Mouse (Mus musculus): Measurements from ENCODE around the gene Adamtsl3.
"Not testable (repeated sequence)": the region's sequence is repeated elsewhere in the genome, so short reads cannot be mapped to it uniquely, and the experiment has no call there.

Gene Adamtsl3

DNA sequence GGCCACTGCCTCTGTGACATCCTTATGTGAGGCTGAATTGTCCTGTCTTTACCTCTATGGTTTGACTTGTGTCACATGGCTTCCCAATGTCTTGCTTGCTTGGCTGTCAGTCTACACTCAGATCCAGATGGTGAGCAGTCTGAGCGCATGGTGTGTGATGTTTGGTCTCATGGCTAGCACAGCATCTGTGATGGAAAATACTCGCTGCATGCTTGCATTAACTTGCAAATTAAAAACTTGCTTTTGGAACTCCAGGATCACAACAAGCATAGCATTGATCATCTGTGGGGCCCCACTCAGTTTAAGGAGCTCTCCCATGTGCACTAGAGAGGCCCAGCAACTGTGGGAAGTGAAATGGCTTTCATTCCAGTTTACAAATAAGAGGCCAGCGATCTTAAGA lies 29.1 kb downstream of the Adamtsl3 start:
- no peak for DNase-seq

DNA sequence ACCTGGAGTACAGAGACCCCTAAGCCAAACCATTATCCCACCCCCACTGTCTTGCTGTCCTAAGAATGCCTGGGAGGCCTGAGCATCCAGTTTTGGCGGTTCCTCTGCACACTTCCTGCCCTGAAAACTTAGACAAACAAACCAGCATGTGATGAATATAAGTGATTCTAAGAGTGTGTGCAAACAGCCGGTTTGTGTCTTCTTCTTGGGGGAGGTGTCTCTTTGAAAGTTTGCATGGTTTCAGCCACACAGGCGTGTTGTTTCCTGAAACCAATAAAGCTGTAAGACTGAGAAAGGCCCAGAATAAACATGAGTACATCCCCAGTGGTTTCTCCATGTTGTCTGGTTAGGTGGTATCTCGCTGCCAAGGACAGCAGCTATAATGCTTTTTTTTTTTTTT lies 30.6 kb downstream of the Adamtsl3 start:
- no peak for DNase-seq

GRCm38 (mm10) chr7:82366471-82366870 lies 31.0 kb downstream of the Adamtsl3 start:
- DNase-seq, result no peak

DNA sequence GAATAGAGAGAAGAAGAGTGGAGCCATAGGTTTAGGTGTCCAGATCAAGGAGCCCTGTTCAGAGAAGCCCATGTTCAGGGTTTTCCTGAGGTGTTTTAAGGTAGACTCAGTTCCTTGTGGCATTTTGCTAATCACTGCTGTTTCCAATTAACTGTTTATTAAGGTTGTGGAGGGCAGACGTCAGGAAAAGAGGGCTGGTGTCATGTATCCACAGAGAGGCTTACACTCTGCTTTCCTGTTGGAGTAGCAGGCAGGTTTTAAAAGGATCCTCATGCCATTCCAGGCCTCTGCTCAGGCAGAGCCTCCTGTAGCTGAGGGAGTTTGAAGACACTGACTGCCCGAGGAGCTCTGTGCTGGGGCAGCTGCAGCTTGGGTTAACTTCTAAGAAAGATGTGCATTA lies 32.6 kb downstream of the Adamtsl3 start:
- DNase-seq, result no peak

GRCm38 (mm10) chr7:82370132-82370531 lies 34.6 kb downstream of the Adamtsl3 start:
- no peak for DNase-seq

GRCm38 (mm10) chr7:82371411-82371810 lies 35.9 kb downstream of the Adamtsl3 start:
- DNase-seq, result no peak

- no peak for DNase-seq
Observed at GRCm38 (mm10) chr7:82378311-82378710, 42.8 kb downstream of the Adamtsl3 start.

DNA sequence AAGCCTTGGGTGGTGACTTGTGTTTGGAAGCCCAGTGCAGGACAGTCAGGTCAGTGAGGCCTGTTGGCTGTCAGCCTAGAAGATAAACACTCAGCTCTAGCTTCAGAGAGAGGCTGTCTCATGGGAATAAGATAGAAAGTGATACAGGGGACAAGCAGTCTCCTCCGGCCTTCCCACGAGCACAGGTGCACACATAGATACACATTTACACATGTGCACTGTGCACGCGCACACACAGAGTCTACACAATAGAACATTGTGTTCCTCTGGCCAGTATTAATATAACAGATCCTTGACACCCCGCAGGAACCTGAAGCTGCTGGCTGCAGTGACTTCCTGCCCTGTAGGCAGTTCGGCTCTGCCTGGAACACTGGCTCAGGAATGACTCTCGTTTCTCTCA lies 44.3 kb downstream of the Adamtsl3 start:
- DNase-seq, result no peak

- DNase-seq, result no peak
Observed at GRCm38 (mm10) chr7:82382843-82383535, 47.5 kb downstream of the Adamtsl3 start.

DNA sequence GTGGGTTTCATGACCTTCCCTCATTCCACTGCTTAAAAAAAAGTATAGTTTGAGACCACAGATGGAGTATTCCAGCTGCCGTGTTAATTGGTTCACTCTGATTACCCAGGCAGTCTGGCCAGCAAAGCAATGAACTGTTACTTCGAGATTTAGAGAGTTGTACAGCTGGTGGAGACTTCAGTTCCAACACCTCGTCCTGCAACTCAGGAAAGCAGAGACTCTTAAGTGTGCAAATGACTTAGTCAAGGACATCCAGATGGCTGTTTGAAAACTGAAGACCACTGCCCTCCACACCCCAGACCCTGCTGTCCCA lies 48.0 kb downstream of the Adamtsl3 start:
- no peak for DNase-seq

- DNase-seq, result no peak
Observed at GRCm38 (mm10) chr7:82387121-82387520, 51.6 kb downstream of the Adamtsl3 start.

DNA sequence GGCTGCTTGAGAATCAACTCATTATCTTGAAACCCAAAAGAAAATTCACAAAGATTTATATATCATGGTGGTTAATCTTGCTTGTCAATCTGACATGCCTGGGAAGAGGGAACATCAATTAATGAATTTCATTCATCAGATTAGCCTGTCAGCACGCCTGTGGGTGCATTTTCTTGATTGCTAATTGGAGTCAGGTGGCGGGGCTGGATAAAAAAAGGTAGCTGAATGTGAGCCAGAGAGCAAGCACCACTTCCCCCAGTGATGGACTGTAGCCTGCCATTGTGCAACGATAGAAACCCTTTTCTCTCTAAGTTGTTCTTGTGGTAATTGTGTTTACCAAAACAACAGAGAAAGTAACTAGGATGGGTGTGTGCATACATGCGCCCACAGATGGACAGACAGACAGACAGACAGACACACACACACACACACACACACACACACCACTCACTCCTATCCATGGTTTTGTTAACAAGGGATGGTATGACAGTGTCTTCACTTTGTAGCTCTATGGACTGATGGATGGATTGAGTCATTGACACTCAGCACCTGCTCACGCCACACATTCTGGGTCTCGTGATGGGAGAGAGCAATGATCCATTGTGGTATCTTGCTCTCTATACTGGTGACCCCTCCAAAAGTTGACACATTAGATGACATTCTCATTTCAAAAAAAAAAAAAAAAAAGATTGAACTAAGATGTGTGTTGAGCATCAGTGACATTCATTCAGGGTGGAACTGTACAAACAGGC lies 59.1 kb downstream of the Adamtsl3 start:
- no peak for DNase-seq

- no peak for DNase-seq
Observed at GRCm38 (mm10) chr7:82395239-82395638, 59.7 kb downstream of the Adamtsl3 start.

DNA sequence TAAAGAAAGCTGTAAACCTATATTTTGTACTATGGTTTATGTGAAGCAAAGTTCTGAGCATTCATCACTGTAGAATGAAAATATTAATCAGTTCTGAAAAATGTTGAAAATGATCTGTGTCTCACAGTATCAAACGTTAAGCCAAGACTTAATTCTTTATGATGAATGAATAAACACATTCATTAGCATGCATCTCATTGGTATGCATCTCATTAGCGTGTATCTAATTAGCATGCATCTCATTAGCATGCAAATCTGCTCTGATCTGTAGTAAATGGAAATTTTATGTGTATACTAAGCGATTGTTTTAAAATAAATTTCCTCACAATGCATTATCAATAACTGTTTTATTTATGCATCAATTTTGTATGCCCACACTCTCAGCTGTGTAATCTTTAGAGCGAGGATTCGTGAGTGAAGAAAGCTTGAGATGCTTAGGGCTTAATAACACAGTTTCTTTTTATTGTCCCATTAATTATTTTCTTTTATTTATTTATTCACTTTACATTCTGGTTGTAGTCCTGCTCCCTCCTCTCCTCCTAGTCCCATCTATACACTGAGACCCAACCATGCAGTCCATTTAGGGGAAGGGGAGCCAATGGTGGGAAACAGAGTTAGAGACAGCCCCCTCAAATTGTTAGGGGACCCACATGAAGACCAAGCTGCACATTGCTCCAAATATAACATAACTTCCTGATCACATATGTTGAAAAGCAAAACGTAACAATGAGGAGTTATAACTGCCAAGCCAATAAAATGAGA lies 60.4 kb downstream of the Adamtsl3 start:
- no peak for DNase-seq

DNA sequence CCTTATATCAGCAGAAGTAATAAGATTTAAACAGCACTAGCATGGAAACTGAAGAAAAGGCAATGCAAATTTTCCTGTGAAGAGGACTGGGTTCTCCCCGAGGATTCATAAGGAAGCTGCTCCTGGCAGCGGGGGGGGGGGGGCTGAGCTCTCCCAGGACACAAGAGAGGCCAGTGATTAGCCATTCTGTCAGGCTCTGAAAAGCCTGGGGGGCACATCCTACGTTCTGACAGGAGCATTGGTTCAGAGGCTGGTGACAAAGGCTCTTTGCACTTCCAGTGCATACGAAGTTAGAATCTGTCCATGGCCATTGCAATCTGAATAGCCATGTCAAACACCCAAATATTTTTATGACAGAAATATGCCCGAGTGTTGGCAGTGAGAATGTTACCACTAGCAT lies 61.4 kb downstream of the Adamtsl3 start:
- no peak for DNase-seq

DNA sequence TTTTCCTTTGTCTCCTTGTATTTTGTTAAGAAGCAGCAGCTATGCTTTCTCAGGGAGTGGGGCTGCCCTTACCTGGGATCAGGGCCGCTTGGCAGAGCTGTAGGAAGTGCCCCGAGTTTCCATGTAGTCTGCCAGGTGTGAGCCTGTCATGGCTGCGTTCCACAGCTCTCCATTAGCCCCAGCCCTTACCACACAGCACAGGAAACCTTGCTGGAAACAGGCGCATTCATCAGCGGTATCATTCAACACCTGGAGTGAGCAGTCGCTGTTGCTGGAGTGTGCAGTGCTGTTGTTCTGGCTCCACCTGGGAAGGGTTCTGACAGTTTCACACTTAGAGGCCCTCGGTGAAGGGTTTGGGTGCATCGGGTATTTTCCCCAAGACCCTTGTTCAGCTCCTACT lies 62.1 kb downstream of the Adamtsl3 start:
- no peak for DNase-seq

DNA sequence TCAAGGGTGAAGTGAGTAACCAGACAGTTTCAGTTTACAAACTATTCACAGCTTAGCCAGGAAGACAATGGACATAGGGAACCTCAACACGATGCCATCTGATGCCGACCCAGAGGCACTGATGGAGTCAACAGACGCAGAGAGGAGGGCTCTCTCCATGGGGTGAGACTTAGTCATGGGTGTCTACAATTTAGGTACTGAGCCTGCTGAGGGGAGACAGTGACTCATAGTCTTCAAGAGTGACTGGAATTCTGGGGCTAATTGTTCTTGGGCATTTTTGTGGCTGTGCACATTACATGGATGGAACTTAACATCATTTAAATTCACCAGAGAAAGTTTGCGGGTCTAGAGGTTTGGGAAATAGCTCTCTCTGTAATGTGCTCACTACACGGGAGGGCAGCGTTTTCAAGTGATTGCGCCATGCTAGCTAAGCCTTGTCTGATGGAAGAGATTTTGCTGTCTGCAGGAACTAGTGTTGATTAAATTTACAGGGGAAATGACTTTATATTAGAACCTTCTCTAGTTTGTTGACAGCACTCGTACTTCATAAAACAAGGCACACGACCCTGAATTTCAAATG lies 70.1 kb downstream of the Adamtsl3 start:
- DNase-seq, result no peak

GRCm38 (mm10) chr7:82410966-82411365 lies 75.5 kb downstream of the Adamtsl3 start:
- no peak for DNase-seq

GRCm38 (mm10) chr7:82416653-82417052 lies 81.2 kb downstream of the Adamtsl3 start:
- no peak for DNase-seq

GRCm38 (mm10) chr7:82417053-82417452 lies 81.6 kb downstream of the Adamtsl3 start:
- no peak for DNase-seq

GRCm38 (mm10) chr7:82420329-82421052 lies 85.0 kb downstream of the Adamtsl3 start:
- DNase-seq, result not testable (repeated sequence)

DNA sequence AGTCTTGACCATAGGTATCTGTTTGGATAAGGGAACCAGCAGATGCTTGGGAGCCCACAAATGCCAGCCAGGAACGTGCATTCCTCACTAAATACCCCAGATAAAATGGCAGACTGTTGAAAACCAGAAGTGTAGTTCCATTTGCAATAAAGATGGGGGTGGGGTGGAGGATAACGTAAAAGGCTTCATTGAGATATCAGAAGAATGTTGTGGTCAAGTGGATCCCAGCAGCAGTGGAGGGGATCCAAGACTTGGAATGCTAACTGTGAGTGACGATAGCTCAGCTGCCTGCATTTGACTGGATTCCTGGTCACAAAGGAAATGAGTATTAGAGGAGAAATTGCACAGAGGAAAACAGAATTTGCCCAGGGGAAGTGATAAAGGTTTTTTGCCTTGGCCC lies 87.1 kb downstream of the Adamtsl3 start:
- DNase-seq, result no peak

DNA sequence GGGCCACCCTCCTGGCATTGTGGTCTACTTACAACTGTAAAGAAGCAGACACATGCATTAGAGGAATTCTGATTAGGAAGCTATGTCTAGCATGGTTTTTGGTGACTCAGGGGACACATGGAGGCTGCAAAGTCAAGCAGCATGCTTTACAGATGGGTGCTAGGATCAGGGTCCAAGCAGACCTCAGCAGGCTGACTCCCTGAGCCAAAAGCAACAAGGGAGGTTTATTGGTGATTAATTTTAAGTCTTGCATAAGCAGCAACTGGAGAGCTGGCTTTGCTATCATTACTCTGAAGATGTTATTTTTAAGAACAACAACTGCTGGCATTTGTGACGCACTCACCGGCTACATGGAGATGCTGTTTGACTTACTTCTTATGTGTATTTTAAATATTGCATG lies 88.1 kb downstream of the Adamtsl3 start:
- no peak for DNase-seq

All from spleen, adult 18-20 months (tissue).